24 mouse cellular contexts compared by ENCODE assay signal in the genomic region with DNA sequence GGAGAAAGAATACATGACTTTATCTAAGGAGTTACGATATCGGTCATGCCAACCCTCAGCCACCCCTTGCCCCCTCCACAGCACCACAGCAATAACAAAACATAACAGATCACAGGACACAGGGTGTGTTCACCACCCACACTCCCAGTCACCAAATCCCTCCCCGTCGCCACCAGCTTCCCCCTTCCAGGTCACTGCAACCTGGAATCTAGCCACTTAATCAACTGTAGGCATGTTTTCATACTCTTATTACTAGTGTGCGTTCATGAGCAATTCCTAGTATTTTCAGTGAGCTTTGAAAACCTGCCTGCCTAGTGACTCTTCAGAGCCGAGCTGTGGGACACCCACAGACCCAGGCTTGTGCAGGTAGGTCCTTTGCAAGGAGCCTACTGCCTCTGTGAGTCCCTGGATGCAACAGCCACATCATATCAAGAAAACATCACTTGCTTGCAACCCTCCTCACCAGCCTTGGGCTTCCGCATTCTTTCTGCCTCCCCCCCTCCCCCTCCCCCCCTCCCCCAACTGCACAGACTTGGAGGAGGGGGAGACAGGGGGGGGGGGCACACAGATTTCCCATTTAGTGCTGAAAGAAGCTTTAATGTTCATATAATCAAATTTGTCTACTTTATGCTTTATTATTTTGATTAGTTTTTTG. TPM values are rescaled to one million over a fixed set of nuclear protein-coding genes. Genes with fewer than 3 reads are reported as not detected.
DNase-seq lines count a peak whose midpoint lies in the region; ATAC-seq and TF ChIP-seq lines count a peak whose summit lies in the region.
"Had no signal": no experiment of that assay in that cellular context is flagged by ENCODE, and none has a peak within 500 bp of the region (broad histone marks: within the 10 kb centered on the region; RNA-seq: fewer than 3 reads in every experiment).

No protein-coding gene starts in this region.

- no peak for TF ChIP-seq CTCF in stomach, postnatal 0 days (IDR thresholded peaks at IDR 0.05; ENCODE audit: low read depth)

- no peaks in the 10 kb centered on the region for H3K27me3 ChIP-seq in stomach, postnatal 0 days (ENCODE audit: control insufficient read depth, insufficient read depth, low read length)
- H3K27me3 ChIP-seq: embryonic facial prominence, embryonic 12.5 days; forebrain, embryonic 13.5 days; midbrain, embryonic 12.5 days had no signal

- peak; percentile 47 for DNase-seq in ovary, postnatal 36 days (ENCODE audit: low spot score)
- DNase-seq in ovary, postnatal 14 days (ENCODE audit: low spot score) = no peak
- peak; percentile 55 for DNase-seq in CD4-positive, CD25-positive, alpha-beta regulatory T cell, adult 2 months (ENCODE audit: low read depth, low spot score)
- peak; percentile 49 for DNase-seq in Muller cell, postnatal 12 days (ENCODE audit: inconsistent ontology term)
- no peak for DNase-seq in left cerebral cortex, adult 8-10 months (ENCODE audit: low spot score in 2 of 2)
- no peak for DNase-seq in frontal cortex, postnatal 36 days (ENCODE audit: low spot score in 2 of 2)
- DNase-seq in stomach, postnatal 0 days (ENCODE audit: low spot score) = no peak
- DNase-seq: adrenal gland, adult 2 months; cerebellum, adult 8-10 months; gastrocnemius, postnatal 14 days; heart, adult 2 months; heart, postnatal 4 days; kidney, adult 18-20 months; left cerebral cortex, postnatal 4 days; lung, adult 2 months; right cerebral cortex, adult 18-20 months had no signal

- no peaks in the 10 kb centered on the region for H3K4me1 ChIP-seq in stomach, postnatal 0 days (replicated peaks; ENCODE audit: control insufficient read depth, insufficient read depth)
- H3K4me1 ChIP-seq: embryonic facial prominence, embryonic 12.5 days; forebrain, embryonic 13.5 days; midbrain, embryonic 12.5 days had no signal

- H3K27ac ChIP-seq in stomach, postnatal 0 days (replicated peaks) = no peak overlapping the region
- H3K27ac ChIP-seq: embryonic facial prominence, embryonic 12.5 days; forebrain, embryonic 13.5 days; heart, adult 2 months; kidney, postnatal 0 days; macrophage; midbrain, embryonic 12.5 days had no signal

- H3K4me2 ChIP-seq in stomach, postnatal 0 days (replicated peaks; ENCODE audit: low read depth) = no peak overlapping the region
- H3K4me2 ChIP-seq: embryonic facial prominence, embryonic 12.5 days; forebrain, embryonic 13.5 days; midbrain, embryonic 12.5 days had no signal

- no peaks in the 10 kb centered on the region for H3K9me3 ChIP-seq in stomach, postnatal 0 days (ENCODE audit: control insufficient read depth, low read length)
- H3K9me3 ChIP-seq: embryonic facial prominence, embryonic 12.5 days; forebrain, embryonic 13.5 days; midbrain, embryonic 12.5 days had no signal

- no peak overlapping the region for H3K9ac ChIP-seq in stomach, postnatal 0 days (ENCODE audit: low read length)
- H3K9ac ChIP-seq: embryonic facial prominence, embryonic 12.5 days; forebrain, embryonic 13.5 days; midbrain, embryonic 12.5 days had no signal

- WGBS in stomach, postnatal 0 days = 65% methylated on average over 7 of the region's 7 CpGs

- H3K4me3 ChIP-seq in stomach, postnatal 0 days (ENCODE audit: low read depth, low read length) = no peak overlapping the region
- H3K4me3 ChIP-seq: embryonic facial prominence, embryonic 12.5 days; erythroblast, embryonic 14.5 days; forebrain, embryonic 13.5 days; heart, adult 2 months; midbrain, embryonic 12.5 days had no signal

- ATAC-seq in megakaryocyte progenitor cell, adult 5-6 weeks (replicated peaks; ENCODE audit: poor library complexity) = peak; percentile 44
- ATAC-seq in stomach, postnatal 0 days (ENCODE audit: low FRiP score, low TSS enrichment) = no peak
- ATAC-seq: forebrain, embryonic 13.5 days; hindbrain, embryonic 16.5 days had no signal

- no peak for TF ChIP-seq EP300 in stomach, postnatal 0 days (optimal IDR thresholded peaks at IDR 0.05)

- H3K36me3 ChIP-seq in stomach, postnatal 0 days (ENCODE audit: control insufficient read depth, insufficient read depth, low read length) = no peaks in the 10 kb centered on the region
- H3K36me3 ChIP-seq: embryonic facial prominence, embryonic 12.5 days had no signal

RNA-seq across cellular contexts. Expression of a gene that starts 38.4 kb away (rescaled TPM):
- total RNA-seq in megakaryocyte progenitor cell, adult 5-6 weeks (2015) = 32.2 and 33.0 TPM in 2 replicates
- total RNA-seq in megakaryocyte progenitor cell, adult 5-6 weeks (2017) = 59.5 and 66.5 TPM in 2 replicates
- 10 to 100 TPM; 21.6 to 25.5 (median 23.3) TPM for total RNA-seq in left cerebral cortex, adult 8-10 months (2022)
- 1.9 and 2.0 TPM in 2 replicates for polyA plus RNA-seq in stomach, postnatal 0 days (2015; fragmentation: Nextera tagmentation; extraction: Ambion mirVana)

Comparison
In these comparisons a context has a peak if more than half of its experiments do, and no peak if none do; other contexts are left out.
1. DNase-seq: peak in ovary, postnatal 36 days (single experiment), CD4-positive, CD25-positive, alpha-beta regulatory T cell, adult 2 months (single experiment) and Muller cell, postnatal 12 days (single experiment); none in ovary, postnatal 14 days (single experiment), left cerebral cortex, adult 8-10 months (0 of 2), frontal cortex, postnatal 36 days (0 of 2) and stomach, postnatal 0 days (single experiment).